Mouse (Mus musculus) MEL (cell line): ENCODE data around the gene Klhl22. TPM values are rescaled to one million over a fixed set of nuclear protein-coding genes. Genes with fewer than 3 reads are reported as not detected.

ENCODE experiments used
- DNase-seq: peaks from one replicate; pipeline ENCODE4 v3.0.0; 2011; ENCODE audit warnings: low read depth, low spot score
- H3K27ac ChIP-seq: 2 replicates; pipeline ENCODE4 v1.5.1; 2012; ENCODE audit warnings: low read depth, mild to moderate bottlenecking, control low read depth, low read length, moderate library complexity; ENCODE audit not compliant: control insufficient read depth
- H3K27me3 ChIP-seq, 2 experiments: fragments of 150-350 bp in 1 of 2; sonication (generic) in 1 of 2; 2 replicates each; pipeline ENCODE4 v1.6.1; 2012; ENCODE audit warnings: low read length in 2 of 2, mild to moderate bottlenecking in 2 of 2, improper control_type of control experiment in 1 of 2, moderate library complexity in 1 of 2; ENCODE audit not compliant: insufficient read depth in 2 of 2, control insufficient read depth in 1 of 2
- H3K36me3 ChIP-seq, 2 experiments: 2 replicates each; pipeline ENCODE4 v1.6.1; 2012 to 2014; ENCODE audit warnings: low read length in 2 of 2, improper control_type of control experiment in 1 of 2, inconsistent platforms in 1 of 2, mild to moderate bottlenecking in 1 of 2; ENCODE audit not compliant: insufficient read depth in 2 of 2, control insufficient read depth in 1 of 2
- H3K4me1 ChIP-seq, 2 experiments: fragments of 150-350 bp in 1 of 2; sonication (generic) in 1 of 2; 2 replicates each; pipeline ENCODE4 v1.6.1; 2012; ENCODE audit warnings: low read length in 2 of 2, improper control_type of control experiment in 1 of 2, mild to moderate bottlenecking in 1 of 2; ENCODE audit not compliant: insufficient read depth in 2 of 2, control insufficient read depth in 1 of 2
- H3K4me3 ChIP-seq, 2 experiments: fragments of 150-350 bp in 1 of 2; sonication (generic) in 1 of 2; 2 replicates each; pipeline ENCODE4 v1.5.1; 2012; ENCODE audit warnings: low read depth in 2 of 2, low read length in 2 of 2, mild to moderate bottlenecking in 2 of 2, moderate library complexity in 2 of 2, control low read depth in 1 of 2, improper control_type of control experiment in 1 of 2; ENCODE audit not compliant: control insufficient read depth in 1 of 2, insufficient read depth in 1 of 2
- H3K79me2 ChIP-seq: 2 replicates; pipeline ENCODE4 v1.6.1; 2012; ENCODE audit warnings: mild to moderate bottlenecking, low read length, moderate library complexity; ENCODE audit not compliant: control insufficient read depth, poor library complexity, insufficient read depth
- H3K9ac ChIP-seq: 2 replicates; pipeline ENCODE4 v1.6.1; 2012; ENCODE audit warnings: low read depth, mild to moderate bottlenecking, control low read depth, low read length, moderate library complexity; ENCODE audit not compliant: control insufficient read depth, poor library complexity, severe bottlenecking
- H3K9me3 ChIP-seq: fragments of 150-350 bp; sonication (generic); replicated peaks from 2 replicates; pipeline ENCODE4 v1.6.1; 2012; ENCODE audit warnings: mild to moderate bottlenecking, low read length, improper control_type of control experiment, moderate library complexity; ENCODE audit not compliant: insufficient read depth
- BHLHE40 ChIP-seq: IDR thresholded peaks from 2 replicates; pipeline ENCODE4 v1.6.1; 2012; ENCODE audit warnings: low read depth, mild to moderate bottlenecking, inconsistent platforms, low read length, improper control_type of control experiment, borderline replicate concordance
- CHD2 ChIP-seq: IDR thresholded peaks from 2 replicates; pipeline ENCODE4 v1.6.1; 2011; ENCODE audit warnings: low read length, improper control_type of control experiment
- CTCF ChIP-seq, 3 experiments: IDR thresholded peaks in 2 of 3; conservative IDR thresholded peaks in 1 of 3; 2 replicates each; pipeline ENCODE4 v1.5.1; 2011 to 2012; ENCODE audit warnings: low read length in 3 of 3, low read depth in 2 of 3, mild to moderate bottlenecking in 2 of 3, improper control_type of control experiment in 1 of 3, inconsistent platforms in 1 of 3, mixed read lengths in 1 of 3, moderate library complexity in 1 of 3; ENCODE audit not compliant: control insufficient read depth in 1 of 3, insufficient read depth in 1 of 3, poor library complexity in 1 of 3, severe bottlenecking in 1 of 3
- E2F4 ChIP-seq: IDR thresholded peaks from 2 replicates; pipeline ENCODE4 v1.6.1; 2011; ENCODE audit warnings: low read depth, low read length, improper control_type of control experiment, borderline replicate concordance
- ETS1 ChIP-seq: IDR thresholded peaks from 2 replicates; pipeline ENCODE4 v1.6.1; 2012; ENCODE audit warnings: low read depth, mild to moderate bottlenecking, inconsistent platforms, low read length, improper control_type of control experiment, moderate library complexity
- GABPA ChIP-seq: IDR thresholded peaks from 2 replicates; pipeline ENCODE4 v1.6.1; 2012; ENCODE audit warnings: low read depth, mild to moderate bottlenecking, inconsistent platforms, low read length, improper control_type of control experiment, moderate library complexity
- GATA1 ChIP-seq: IDR thresholded peaks from 2 replicates; pipeline ENCODE4 v1.6.1; 2011; ENCODE audit warnings: low read depth, low read length, improper control_type of control experiment
- JUND ChIP-seq: IDR thresholded peaks from 2 replicates; pipeline ENCODE4 v1.6.1; 2011; ENCODE audit warnings: low read depth, mild to moderate bottlenecking, improper control_type of control experiment, low read length
- MAFK ChIP-seq: IDR thresholded peaks from 2 replicates; pipeline ENCODE4 v1.6.1; 2011; ENCODE audit warnings: low read depth, mild to moderate bottlenecking, low read length, improper control_type of control experiment, borderline replicate concordance
- MAX ChIP-seq: IDR thresholded peaks from 2 replicates; pipeline ENCODE4 v1.6.1; 2011; ENCODE audit warnings: low read length, improper control_type of control experiment
- MEF2A ChIP-seq: IDR thresholded peaks from 2 replicates; pipeline ENCODE4 v1.6.1; 2014; ENCODE audit warnings: low read depth, mild to moderate bottlenecking, inconsistent platforms, low read length, improper control_type of control experiment; ENCODE audit not compliant: poor library complexity, insufficient replicate concordance, severe bottlenecking; ENCODE audit errors: extremely low read depth
- NELFE ChIP-seq: IDR thresholded peaks from 2 replicates; pipeline ENCODE4 v1.6.1; 2011; ENCODE audit warnings: low read depth, low read length, improper control_type of control experiment
- RAD21 ChIP-seq: IDR thresholded peaks from 2 replicates; pipeline ENCODE4 v1.6.1; 2011; ENCODE audit warnings: mild to moderate bottlenecking, low read depth, low read length, improper control_type of control experiment
- RCOR1 ChIP-seq: IDR thresholded peaks from 2 replicates; pipeline ENCODE4 v1.6.1; 2012; ENCODE audit warnings: low read depth, mild to moderate bottlenecking, inconsistent platforms, low read length, improper control_type of control experiment
- SIN3A ChIP-seq: IDR thresholded peaks from 2 replicates; pipeline ENCODE4 v1.6.1; 2012; ENCODE audit warnings: low read length, improper control_type of control experiment, inconsistent platforms
- SMC3 ChIP-seq: IDR thresholded peaks from 2 replicates; pipeline ENCODE4 v1.6.1; 2011; ENCODE audit warnings: low read depth, low read length, improper control_type of control experiment
- USF2 ChIP-seq, 2 experiments: IDR thresholded peaks; 2 replicates each; pipeline ENCODE4 v1.6.1; 2011 to 2012; ENCODE audit warnings: improper control_type of control experiment in 2 of 2, low read length in 2 of 2, borderline replicate concordance in 1 of 2, inconsistent platforms in 1 of 2, low read depth in 1 of 2, mild to moderate bottlenecking in 1 of 2; ENCODE audit not compliant: insufficient read depth in 1 of 2
- ZC3H11A ChIP-seq: IDR thresholded peaks from 2 replicates; pipeline ENCODE4 v1.6.1; 2012; ENCODE audit warnings: low read depth, mild to moderate bottlenecking, inconsistent platforms, low read length, improper control_type of control experiment
- ZKSCAN1 ChIP-seq: IDR thresholded peaks from 2 replicates; pipeline ENCODE4 v1.6.1; 2012; ENCODE audit warnings: low read depth, mild to moderate bottlenecking, inconsistent platforms, low read length, improper control_type of control experiment, moderate library complexity
- ZMIZ1 ChIP-seq: IDR thresholded peaks from 2 replicates; pipeline ENCODE4 v1.6.1; 2012; ENCODE audit warnings: low read depth, mild to moderate bottlenecking, inconsistent platforms, low read length, improper control_type of control experiment, moderate library complexity
- polyA plus RNA-seq, 2 experiments: library from polyadenylated mRNA; stranded (reverse) in 1 of 2; unstranded in 1 of 2; fragments of >175 nt in 1 of 2; fragments of >200 nt in 1 of 2; gene quantifications; 2 replicates each; pipeline versions ENCODE4 v1.2.1 to v1.2.4; 2012; ENCODE audit warnings: low replicate concordance in 2 of 2, low read depth in 1 of 2; ENCODE audit not compliant: insufficient read length in 2 of 2, insufficient read depth in 1 of 2, missing spikeins in 1 of 2
- total RNA-seq: library from RNA; depleted of rRNA; stranded (reverse); fragments of 300-350 nt; gene quantifications from 2 replicates; pipeline ENCODE4 v1.2.3, GENCODE M21; 2012

Klhl22 gene
- total and polyA plus RNA-seq, 3 experiments, result 82.4 to 191 (median 97.0) TPM

- no peak overlapping the region for H3K27ac ChIP-seq
- no peaks in the 10 kb centered on the region for H3K36me3 ChIP-seq
- no peak for DNase-seq
- TF ChIP-seq RCOR1, result no peak
- no peak for TF ChIP-seq ZMIZ1
- no peak for TF ChIP-seq CHD2
- no peak for TF ChIP-seq GATA1
- no peak for TF ChIP-seq ZKSCAN1
- TF ChIP-seq MAX, result no peak
- TF ChIP-seq JUND, result no peak
- TF ChIP-seq E2F4, result no peak
- no peak for TF ChIP-seq SIN3A
- no peak for TF ChIP-seq USF2 (IDR thresholded peaks at IDR 0.05; ENCODE audit: borderline replicate concordance in 1 of 2, insufficient read depth in 1 of 2, low read depth in 1 of 2, low read length in 2 of 2)
- TF ChIP-seq BHLHE40, result no peak
- TF ChIP-seq NELFE, result no peak
- no peak for TF ChIP-seq ETS1
- no peak for TF ChIP-seq GABPA
- TF ChIP-seq ZC3H11A, result no peak
- TF ChIP-seq SMC3, result no peak
- TF ChIP-seq CTCF (IDR thresholded peaks at IDR 0.05 in 2 of 3, conservative IDR thresholded peaks at IDR 0.05 in 1 of 3; ENCODE audit: control insufficient read depth in 1 of 3, insufficient read depth in 1 of 3, low read depth in 2 of 3, low read length in 3 of 3, poor library complexity in 1 of 3, severe bottlenecking in 1 of 3), result no peak
- no peak for TF ChIP-seq RAD21
- no peak for TF ChIP-seq MAFK
- TF ChIP-seq MEF2A, result no peak
- H3K27me3 ChIP-seq, result no peaks in the 10 kb centered on the region
- H3K4me1 ChIP-seq, result peaks cover 0 to 6% of the 10 kb centered on the region in 2 experiments; a peak in 3 of 4 replicates
- H3K4me3 ChIP-seq, result no peak overlapping the region
- no peak overlapping the region for H3K9ac ChIP-seq
- no peaks in the 10 kb centered on the region for H3K9me3 ChIP-seq
- H3K79me2 ChIP-seq, result no peaks in the 10 kb centered on the region
These were observed 27.0 kb upstream of the Klhl22 start for GRCm38 (mm10) chr16:17732431-17732830.

GRCm38 (mm10) chr16:17732841-17733340, 26.5 kb upstream of the Klhl22 start, which contains the start of gene Med15:
Med15 (minus strand) TSS chr16:17732891.
- Histone ChIP-seq H3K9ac (no peak within 1 kb of the TSS), H3K79me2 (no peaks in the 10 kb centered on the region), H3K36me3 (no peaks in the 10 kb centered on the region), H3K27me3 (no peaks in the 10 kb centered on the region), H3K4me1 (peaks cover 0 to 2% of the 10 kb centered on the region in 2 experiments; a peak in 3 of 4 replicates), H3K4me3 (no peak within 1 kb of the TSS), H3K27ac (no peak within 1 kb of the TSS), H3K9me3 (no peaks in the 10 kb centered on the region)
- no peak for DNase-seq
- TF ChIP-seq MAX, result no peak
- 0 out of 2 replicates have a peak, but pooled peaks have one; percentile 9 for TF ChIP-seq GATA1
